Comparison of ENCODE assay signal across 12 mouse cellular contexts in the genomic region with DNA sequence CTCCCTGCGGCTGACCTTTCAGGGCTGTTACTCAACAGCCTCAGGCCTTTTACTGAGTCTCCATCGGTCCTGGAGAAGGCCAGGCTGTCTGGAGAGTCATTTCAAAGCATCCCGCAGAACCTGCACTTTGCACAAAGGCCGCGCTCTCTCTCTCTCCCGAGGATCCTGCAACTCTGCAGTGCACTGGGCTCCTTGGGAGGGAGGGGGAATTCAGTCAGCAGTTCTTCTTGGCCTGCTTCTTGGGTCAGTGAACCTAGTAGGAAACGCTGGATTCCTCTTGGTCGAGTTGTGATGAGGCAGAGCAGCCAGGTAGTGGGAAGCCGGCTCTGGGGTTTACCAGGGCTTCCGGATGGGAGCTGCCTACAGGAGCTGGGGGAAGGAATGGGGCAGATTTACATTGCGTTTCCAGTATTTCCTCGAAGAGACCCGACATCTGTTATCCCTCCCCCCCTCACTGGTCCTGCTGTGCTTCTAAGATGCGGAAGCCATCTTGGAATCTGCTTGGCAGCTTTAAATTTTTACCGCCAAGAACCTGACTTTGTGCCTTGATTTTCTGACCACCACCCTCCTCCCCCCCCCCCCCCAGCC. TPM values are rescaled to one million over a fixed set of nuclear protein-coding genes. Genes with fewer than 3 reads are reported as not detected.
DNase-seq lines count a peak whose midpoint lies in the region; ATAC-seq and TF ChIP-seq lines count a peak whose summit lies in the region.
"Had no signal": no experiment of that assay in that cellular context is flagged by ENCODE, and none has a peak within 500 bp of the region (broad histone marks: within the 10 kb centered on the region; RNA-seq: fewer than 3 reads in every experiment).

No protein-coding gene starts in this region.

- no peaks in the 10 kb centered on the region for H3K36me3 ChIP-seq in E14TG2a.4 (ENCODE audit: insufficient read depth, low read length)
- H3K36me3 ChIP-seq in embryonic facial prominence, embryonic 10.5 days (replicated peaks), result no peaks in the 10 kb centered on the region
- no peaks in the 10 kb centered on the region for H3K36me3 ChIP-seq in hindbrain, embryonic 16.5 days (ENCODE audit: control insufficient read depth, insufficient read depth, low read length)
- H3K36me3 ChIP-seq: G1E had no signal

- TF ChIP-seq CTCF in E14TG2a.4 (conservative IDR thresholded peaks at IDR 0.05; ENCODE audit: low read length), result no peak

- H3K27me3 ChIP-seq in E14TG2a.4 (ENCODE audit: insufficient read depth, low read length), result no peaks in the 10 kb centered on the region
- H3K27me3 ChIP-seq in embryonic facial prominence, embryonic 10.5 days (replicated peaks; ENCODE audit: low read depth, poor library complexity, severe bottlenecking), result no peaks in the 10 kb centered on the region
- H3K27me3 ChIP-seq in hindbrain, embryonic 16.5 days (replicated peaks; ENCODE audit: control insufficient read depth, insufficient read depth, low read length), result no peaks in the 10 kb centered on the region

- H3K9me3 ChIP-seq in E14TG2a.4 (ENCODE audit: low read length), result no peaks in the 10 kb centered on the region
- no peaks in the 10 kb centered on the region for H3K9me3 ChIP-seq in embryonic facial prominence, embryonic 10.5 days
- no peaks in the 10 kb centered on the region for H3K9me3 ChIP-seq in hindbrain, embryonic 16.5 days (ENCODE audit: control insufficient read depth, low read length)
- H3K9me3 ChIP-seq: G1E had no signal

- H3K9ac ChIP-seq in hindbrain, embryonic 16.5 days (ENCODE audit: low read depth, low read length), result no peak overlapping the region

- H3K27ac ChIP-seq in embryonic facial prominence, embryonic 10.5 days (replicated peaks), result peak overlapping the region; percentile 80
- peak overlapping the region; percentile 33 for H3K27ac ChIP-seq in hindbrain, embryonic 16.5 days (ENCODE audit: low read depth, low read length)

- 25% methylated on average over 15 of the region's 15 CpGs for WGBS in embryonic facial prominence, embryonic 10.5 days
- WGBS in hindbrain, embryonic 16.5 days, result 28% methylated on average over 15 of the region's 15 CpGs

- peak overlapping the region; percentile 70 for H3K4me3 ChIP-seq in E14TG2a.4 (replicated peaks; ENCODE audit: low read length)
- H3K4me3 ChIP-seq in embryonic facial prominence, embryonic 10.5 days, result peak overlapping the region; percentile 13; the same call in 1 of the 2 replicates
- no peak overlapping the region for H3K4me3 ChIP-seq in hindbrain, embryonic 16.5 days (ENCODE audit: low read length)

- peaks cover 58% of the 10 kb centered on the region for H3K4me1 ChIP-seq in E14TG2a.4 (replicated peaks; ENCODE audit: low read depth, low read length)
- H3K4me1 ChIP-seq in embryonic facial prominence, embryonic 10.5 days, result peaks cover 32% of the 10 kb centered on the region
- H3K4me1 ChIP-seq in hindbrain, embryonic 16.5 days (ENCODE audit: control insufficient read depth, insufficient read depth, low read depth, low read length), result no peaks in the 10 kb centered on the region; the same call in 1 of the 2 replicates

- peak; percentile 68 for ATAC-seq in hindbrain, embryonic 16.5 days
- ATAC-seq in erythroblast, adult 5-6 weeks (replicated peaks; ENCODE audit: low FRiP score, poor library complexity, severe bottlenecking), result no peak

- DNase-seq in embryonic facial prominence, embryonic 10.5 days (ENCODE audit: low spot score), result peak; percentile 67
- peak; percentile 75 for DNase-seq in mesoderm, embryonic 11.5 days (ENCODE audit: low read depth, low spot score)
- DNase-seq in heart, adult 8-10 months (ENCODE audit: low spot score), result no peak
- no peak for DNase-seq in urinary bladder, postnatal 25 days (ENCODE audit: low spot score)
- DNase-seq in adrenal gland, adult 2 months, result no peak
- DNase-seq: right cerebral cortex, adult 18-20 months had no signal

- peak overlapping the region; percentile 9 for H3K4me2 ChIP-seq in hindbrain, embryonic 16.5 days (ENCODE audit: low read length)

RNA-seq across cellular contexts. Expression of gene Sowahb, which starts 56.0 kb away (rescaled TPM):
- polyA plus RNA-seq in embryonic facial prominence, embryonic 10.5 days (2016; fragmentation: Nextera tagmentation; extraction: Ambion mirVana), result 0.78 and 0.85 TPM in 2 replicates
- 0.07 TPM in 1 of 2 replicates, not detected in the other for polyA plus RNA-seq in hindbrain, embryonic 16.5 days (2015; fragmentation: Nextera tagmentation; extraction: Ambion mirVana)
- total RNA-seq in heart, adult 8-10 months (2022), result under 1 TPM; 0.05 to 0.22 (median 0.12) TPM
- not detected in 2 replicates for total RNA-seq in erythroblast, adult 5-6 weeks (2015; ENCODE audit: low replicate concordance)
- total RNA-seq in erythroblast, adult 5-6 weeks (2017; ENCODE audit: low replicate concordance), result not detected in 2 replicates
- total RNA-seq in adrenal gland, adult 2 months (2021), result under 1 TPM in 1 of 2 experiments, not detected in 1; 0.07 TPM
- polyA plus RNA-seq in adrenal gland, adult 2 months (2012; rRNA removed), result not detected in 2 replicates
- total RNA-seq: common myeloid progenitor, adult 5-6 weeks; hematopoietic stem cell, adult 5-6 weeks had no signal
- polyA plus RNA-seq: G1E had no signal

Comparison
In these comparisons a context has a peak if more than half of its experiments do, and no peak if none do; other contexts are left out.
1. DNase-seq: peak in embryonic facial prominence, embryonic 10.5 days (single experiment) and mesoderm, embryonic 11.5 days (single experiment); none in heart, adult 8-10 months (single experiment), urinary bladder, postnatal 25 days (single experiment) and adrenal gland, adult 2 months (single experiment).